In the genomic region with DNA sequence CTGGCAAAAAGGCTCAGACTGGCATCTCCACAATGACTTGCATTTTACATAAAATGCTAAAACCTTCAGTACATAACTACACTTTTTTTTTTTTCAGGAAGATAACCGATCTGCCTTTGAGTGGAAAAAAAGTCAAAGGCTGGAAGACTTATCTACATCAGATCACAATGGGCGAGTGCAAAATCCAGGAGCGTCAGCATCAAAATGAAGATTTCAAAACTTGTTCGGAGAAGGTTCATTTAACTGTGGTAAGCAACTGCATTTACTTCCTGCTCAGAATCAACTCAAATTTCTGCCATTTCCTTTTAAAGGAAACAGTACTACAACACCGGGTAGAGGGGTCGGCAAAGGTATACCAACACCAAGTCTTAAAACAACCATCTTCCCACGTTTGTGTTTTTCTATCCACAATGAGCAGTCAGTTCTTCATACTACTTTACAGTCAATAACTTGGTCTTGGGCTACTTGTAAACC, we compare ENCODE assay signal across 8 mouse cellular contexts. TPM values are rescaled to one million over a fixed set of nuclear protein-coding genes. Genes with fewer than 3 reads are reported as not detected.
A peak's percentile ranks its signal among the peaks of the same experiment; 100 is the strongest.
DNase-seq lines count a peak whose midpoint lies in the region; ATAC-seq lines count a peak whose summit lies in the region.

No protein-coding gene starts in this region.

- H3K9me3 ChIP-seq in kidney, embryonic 14.5 days (ENCODE audit: control insufficient read depth, low read length) = no peaks in the 10 kb centered on the region
- H3K9me3 ChIP-seq in hindbrain, embryonic 13.5 days = no peaks in the 10 kb centered on the region
- no peaks in the 10 kb centered on the region for H3K9me3 ChIP-seq in midbrain, embryonic 16.5 days (replicated peaks; ENCODE audit: control insufficient read depth, low read length, poor library complexity, severe bottlenecking)

- H3K4me2 ChIP-seq in kidney, embryonic 14.5 days (replicated peaks; ENCODE audit: low read depth, low read length) = peak overlapping the region; percentile 69
- peak overlapping the region; percentile 91 for H3K4me2 ChIP-seq in hindbrain, embryonic 13.5 days
- H3K4me2 ChIP-seq in midbrain, embryonic 16.5 days (ENCODE audit: low read length) = peak overlapping the region; percentile 78

- H3K27ac ChIP-seq in kidney, embryonic 14.5 days (ENCODE audit: low read depth, low read length) = peak overlapping the region; percentile 94; the same call in 1 of the 2 replicates
- H3K27ac ChIP-seq in hindbrain, embryonic 13.5 days = peak overlapping the region; percentile 100
- peak overlapping the region; percentile 100; the same call in 1 of the 2 replicates for H3K27ac ChIP-seq in midbrain, embryonic 16.5 days (ENCODE audit: low read length)

- H3K9ac ChIP-seq in kidney, embryonic 14.5 days (ENCODE audit: low read depth, low read length) = peak overlapping the region; percentile 97
- H3K9ac ChIP-seq in hindbrain, embryonic 13.5 days = peak overlapping the region; percentile 88
- H3K9ac ChIP-seq in midbrain, embryonic 16.5 days (ENCODE audit: low read depth, low read length) = peak overlapping the region; percentile 75

- WGBS in kidney, embryonic 14.5 days = 15% methylated on average over 7 of the region's 7 CpGs
- 20% methylated on average over 7 of the region's 7 CpGs for WGBS in hindbrain, embryonic 13.5 days
- 16% methylated on average over 7 of the region's 7 CpGs for WGBS in midbrain, embryonic 16.5 days

- H3K36me3 ChIP-seq in kidney, embryonic 14.5 days (ENCODE audit: control insufficient read depth, insufficient read depth, low read length) = peaks cover 4% of the 10 kb centered on the region; the same call in 1 of the 2 replicates
- no peaks in the 10 kb centered on the region for H3K36me3 ChIP-seq in hindbrain, embryonic 13.5 days
- H3K36me3 ChIP-seq in midbrain, embryonic 16.5 days (ENCODE audit: control insufficient read depth, insufficient read depth, low read length) = no peaks in the 10 kb centered on the region

- H3K4me3 ChIP-seq in kidney, embryonic 14.5 days (ENCODE audit: low read length) = peak overlapping the region; percentile 96
- peak overlapping the region; percentile 60 for H3K4me3 ChIP-seq in hindbrain, embryonic 13.5 days
- H3K4me3 ChIP-seq in midbrain, embryonic 16.5 days (ENCODE audit: low read depth, low read length) = peak overlapping the region; percentile 63

- no peak for ATAC-seq in kidney, embryonic 14.5 days (ENCODE audit: low FRiP score, low TSS enrichment)
- ATAC-seq in hindbrain, embryonic 13.5 days (ENCODE audit: low FRiP score) = no peak
- ATAC-seq in midbrain, embryonic 16.5 days = no peak

- peaks cover 16% of the 10 kb centered on the region; the same call in 1 of the 2 replicates for H3K4me1 ChIP-seq in kidney, embryonic 14.5 days (ENCODE audit: control insufficient read depth, insufficient read depth, low read length)
- H3K4me1 ChIP-seq in hindbrain, embryonic 13.5 days (replicated peaks) = peaks cover 29% of the 10 kb centered on the region
- peaks cover 25% of the 10 kb centered on the region for H3K4me1 ChIP-seq in midbrain, embryonic 16.5 days (ENCODE audit: control insufficient read depth, insufficient read depth, low read length)

- no peaks in the 10 kb centered on the region for H3K27me3 ChIP-seq in kidney, embryonic 14.5 days (ENCODE audit: control insufficient read depth, insufficient read depth, low read length)
- no peaks in the 10 kb centered on the region for H3K27me3 ChIP-seq in hindbrain, embryonic 13.5 days
- no peaks in the 10 kb centered on the region for H3K27me3 ChIP-seq in midbrain, embryonic 16.5 days (ENCODE audit: control insufficient read depth, insufficient read depth, low read depth, low read length)

- DNase-seq in kidney, postnatal 4 days = no peak
- peak; percentile 29 for DNase-seq in MEL-GATA-1-ER (ENCODE audit: extremely low read depth, low read depth)
- DNase-seq in cerebellum, postnatal 4 days (ENCODE audit: low spot score in 2 of 2) = no peak
- no peak for DNase-seq in cerebellum, adult 11 months
- DNase-seq in adipocyte (ENCODE audit: low spot score) = no peak

RNA-seq across cellular contexts. Expression of a gene that starts 1.8 kb away (rescaled TPM):
- 68.7 and 74.7 TPM in 2 replicates for polyA plus RNA-seq in kidney, embryonic 14.5 days (2014; fragmentation: Nextera tagmentation; extraction: Ambion mirVana)
- polyA plus RNA-seq in hindbrain, embryonic 13.5 days (2015; fragmentation: Nextera tagmentation; extraction: Ambion mirVana) = 70.9 and 74.4 TPM in 2 replicates
- polyA plus RNA-seq in midbrain, embryonic 16.5 days (2015; fragmentation: Nextera tagmentation; extraction: Ambion mirVana) = 68.4 and 71.8 TPM in 2 replicates

RNA-seq across cellular contexts. Expression of a gene that starts 11.1 kb away (rescaled TPM):
- 9.2 and 15.0 TPM in 2 replicates for polyA plus RNA-seq in kidney, embryonic 14.5 days (2014; fragmentation: Nextera tagmentation; extraction: Ambion mirVana)
- 5.1 and 6.7 TPM in 2 replicates for polyA plus RNA-seq in hindbrain, embryonic 13.5 days (2015; fragmentation: Nextera tagmentation; extraction: Ambion mirVana)
- 5.3 and 5.8 TPM in 2 replicates for polyA plus RNA-seq in midbrain, embryonic 16.5 days (2015; fragmentation: Nextera tagmentation; extraction: Ambion mirVana)

RNA-seq across cellular contexts. Expression of a gene that starts 11.3 kb away (rescaled TPM):
- 4.0 and 4.8 TPM in 2 replicates for polyA plus RNA-seq in kidney, embryonic 14.5 days (2014; fragmentation: Nextera tagmentation; extraction: Ambion mirVana)
- polyA plus RNA-seq in hindbrain, embryonic 13.5 days (2015; fragmentation: Nextera tagmentation; extraction: Ambion mirVana) = 2.1 and 2.3 TPM in 2 replicates
- 2.4 and 3.4 TPM in 2 replicates for polyA plus RNA-seq in midbrain, embryonic 16.5 days (2015; fragmentation: Nextera tagmentation; extraction: Ambion mirVana)

RNA-seq across cellular contexts. Expression of a gene that starts 40.0 kb away (rescaled TPM):
- 8.3 and 10.4 TPM in 2 replicates for polyA plus RNA-seq in kidney, embryonic 14.5 days (2014; fragmentation: Nextera tagmentation; extraction: Ambion mirVana)
- 6.3 and 7.2 TPM in 2 replicates for polyA plus RNA-seq in hindbrain, embryonic 13.5 days (2015; fragmentation: Nextera tagmentation; extraction: Ambion mirVana)
- polyA plus RNA-seq in midbrain, embryonic 16.5 days (2015; fragmentation: Nextera tagmentation; extraction: Ambion mirVana) = 8.8 and 9.0 TPM in 2 replicates

RNA-seq across cellular contexts. Expression of a gene that starts 47.3 kb away (rescaled TPM):
- polyA plus RNA-seq in kidney, embryonic 14.5 days (2014; fragmentation: Nextera tagmentation; extraction: Ambion mirVana) = 71.6 and 81.0 TPM in 2 replicates
- 64.0 and 69.1 TPM in 2 replicates for polyA plus RNA-seq in hindbrain, embryonic 13.5 days (2015; fragmentation: Nextera tagmentation; extraction: Ambion mirVana)
- polyA plus RNA-seq in midbrain, embryonic 16.5 days (2015; fragmentation: Nextera tagmentation; extraction: Ambion mirVana) = 63.4 and 64.2 TPM in 2 replicates
